Mouse (Mus musculus): ENCODE data around the gene Depp1.
"Not testable (repeated sequence)": the region's sequence is repeated elsewhere in the genome, so short reads cannot be mapped to it uniquely, and the experiment has no call there.

Gene Depp1

GRCm38 (mm10) chr6:116650406-116650805 lies at the start of gene Depp1:
TSS of gene Depp1 (plus strand) at chr6:116650609.
- ATAC-seq (ENCODE audit: low TSS enrichment): no peak

- ATAC-seq (ENCODE audit: low TSS enrichment): not testable (repeated sequence)
Observed at GRCm38 (mm10) chr6:116600969-116601368, 49.4 kb upstream of the Depp1 start.

GRCm38 (mm10) chr6:116607230-116607629 lies 43.2 kb upstream of the Depp1 start:
- ATAC-seq (ENCODE audit: low TSS enrichment): no peak

- no peak for ATAC-seq (ENCODE audit: low TSS enrichment)
Observed at GRCm38 (mm10) chr6:116615719-116616118, 34.7 kb upstream of the Depp1 start.

GRCm38 (mm10) chr6:116618073-116618472 lies 32.3 kb upstream of the Depp1 start:
- ATAC-seq (ENCODE audit: low TSS enrichment): no peak

GRCm38 (mm10) chr6:116621318-116622023 lies 28.9 kb upstream of the Depp1 start:
- ATAC-seq (ENCODE audit: low TSS enrichment): no peak

- ATAC-seq (ENCODE audit: low TSS enrichment): not testable (repeated sequence)
Observed at GRCm38 (mm10) chr6:116626417-116626816, 24.0 kb upstream of the Depp1 start.

GRCm38 (mm10) chr6:116628095-116628494 lies 22.3 kb upstream of the Depp1 start:
- ATAC-seq (ENCODE audit: low TSS enrichment): no peak

GRCm38 (mm10) chr6:116628539-116629171 lies 21.8 kb upstream of the Depp1 start, which contains the start of gene Zfp422:
TSS of gene Zfp422 (minus strand) at chr6:116628999.
- peak; percentile 91 for ATAC-seq (ENCODE audit: low TSS enrichment)

- ATAC-seq (ENCODE audit: low TSS enrichment): no peak
Observed at GRCm38 (mm10) chr6:116629766-116630165, 20.6 kb upstream of the Depp1 start.

GRCm38 (mm10) chr6:116632129-116632528 lies 18.3 kb upstream of the Depp1 start:
- peak; percentile 48; the same call in 1 of the 2 replicates for ATAC-seq (ENCODE audit: low TSS enrichment)

- ATAC-seq (ENCODE audit: low TSS enrichment): no peak
Observed at GRCm38 (mm10) chr6:116633741-116634695, 16.4 kb upstream of the Depp1 start.

GRCm38 (mm10) chr6:116635251-116636180 lies 14.9 kb upstream of the Depp1 start:
- ATAC-seq (ENCODE audit: low TSS enrichment): no peak

GRCm38 (mm10) chr6:116636581-116637235 lies 13.7 kb upstream of the Depp1 start:
- no peak for ATAC-seq (ENCODE audit: low TSS enrichment)

GRCm38 (mm10) chr6:116637496-116637895 lies 12.9 kb upstream of the Depp1 start:
- ATAC-seq (ENCODE audit: low TSS enrichment): no peak

- ATAC-seq (ENCODE audit: low TSS enrichment): no peak
Observed at GRCm38 (mm10) chr6:116638871-116639270, 11.5 kb upstream of the Depp1 start.

- no peak for ATAC-seq (ENCODE audit: low TSS enrichment)
Observed at GRCm38 (mm10) chr6:116639663-116640062, 10.7 kb upstream of the Depp1 start.

GRCm38 (mm10) chr6:116642942-116643341 lies 7.5 kb upstream of the Depp1 start:
- peak; percentile 90 for ATAC-seq (ENCODE audit: low TSS enrichment)

GRCm38 (mm10) chr6:116643881-116644280 lies 6.5 kb upstream of the Depp1 start:
- no peak for ATAC-seq (ENCODE audit: low TSS enrichment)

- ATAC-seq (ENCODE audit: low TSS enrichment): no peak
Observed at GRCm38 (mm10) chr6:116644335-116644734, 6.1 kb upstream of the Depp1 start.
